Mouse (Mus musculus) left cerebral cortex, postnatal 10 days (tissue): Measurements from ENCODE around the gene Ssr3. TPM values are rescaled to one million over a fixed set of nuclear protein-coding genes. Genes with fewer than 3 reads are reported as not detected.

Experiments
- DNase-seq, 2 experiments: peaks; one replicate each; pipeline ENCODE4 v3.0.0; 2021 to 2022; ENCODE audit warnings: low spot score in 2 of 2, mixed read lengths in 1 of 2; ENCODE audit errors: extremely low spot score in 1 of 2
- intact Hi-C: fragments of 180-260 bp; cut with DNase I; formaldehyde crosslinking; loops from one replicate; pipeline ENCODE4 v1.15.1; 2025
- total RNA-seq, 2 experiments: library from RNA; stranded (reverse); gene quantifications; 2 replicates each; pipeline ENCODE4 v1.2.3; 2021

Ssr3 gene
- total RNA-seq, 2 experiments from 2014 or later, result 102 to 106 TPM

DNA sequence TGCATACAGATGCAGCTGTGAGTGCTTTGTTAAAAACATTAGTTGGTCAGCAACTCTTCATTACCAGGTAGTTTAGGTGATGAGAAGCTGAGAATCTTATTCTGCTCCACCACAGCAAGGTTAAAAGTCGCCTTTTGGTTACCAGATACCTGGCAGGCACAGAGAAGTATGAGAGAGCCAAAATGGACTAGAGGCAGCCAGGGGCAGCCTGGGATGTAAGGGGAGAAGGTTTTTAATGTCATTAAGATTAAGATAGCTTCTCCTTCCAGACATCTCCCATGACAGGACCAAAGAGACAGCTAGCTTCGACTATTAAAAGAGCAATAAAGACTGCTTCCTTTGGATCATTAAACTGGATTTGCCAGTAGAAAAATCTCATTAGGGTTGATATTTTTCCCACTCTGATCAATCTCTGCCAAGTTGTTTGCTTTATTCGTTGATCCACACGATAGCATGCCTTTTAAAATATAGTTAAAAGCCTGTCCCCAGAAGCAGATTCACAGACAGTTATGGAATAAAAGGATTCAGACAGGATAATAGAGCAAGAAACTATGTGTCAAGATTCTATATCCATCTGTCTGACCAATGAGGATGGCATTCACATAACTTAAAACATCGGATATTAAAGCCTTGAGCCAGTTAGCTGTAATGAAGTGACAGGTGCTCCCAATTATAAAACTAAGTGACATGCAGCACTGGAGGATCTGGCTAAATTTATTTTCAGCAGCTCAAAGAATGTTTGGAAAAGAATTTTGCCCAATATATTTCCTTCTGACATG lies 52.1 kb downstream of the Ssr3 start:
- intact Hi-C loops, result no loop called here
- DNase-seq, result no peak

DNA sequence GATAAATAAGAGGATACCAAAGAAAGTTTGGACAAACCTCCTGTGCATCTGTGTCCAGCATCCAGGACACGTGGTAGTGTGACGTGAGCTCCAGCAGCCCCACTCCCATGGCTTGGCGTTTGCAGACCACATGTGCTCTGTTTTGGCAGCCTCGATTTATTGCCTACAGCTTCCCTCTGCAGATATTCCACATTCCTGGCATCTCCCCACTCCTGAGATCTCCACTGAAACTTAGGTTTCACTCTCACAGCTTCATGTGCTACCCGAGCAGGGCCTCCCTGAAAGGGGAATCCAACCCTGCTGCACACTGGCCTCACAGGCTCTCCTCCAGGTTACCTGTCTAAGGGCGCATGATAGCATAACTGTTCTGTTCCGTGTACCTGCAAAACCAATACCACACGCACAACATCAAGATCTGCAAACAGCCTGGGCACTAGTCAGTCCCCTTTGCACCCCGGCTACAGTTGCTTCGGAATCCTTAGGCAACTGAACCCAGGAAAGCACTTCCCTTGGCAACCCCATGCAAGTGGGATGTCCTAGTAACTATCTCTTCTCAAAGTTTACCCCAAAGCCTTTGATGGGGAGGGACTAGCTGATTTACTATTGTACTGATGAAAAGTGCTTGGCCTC lies 54.5 kb downstream of the Ssr3 start:
- intact Hi-C loops, result no loop called here
- no peak for DNase-seq

Other genes starting within 250 kb of the Ssr3 start
- 10 to 100 TPM; 15.0 to 15.4 TPM for gene Tiparp, start 135.8 kb upstream of the Ssr3 start, total RNA-seq